In genomic region chr6:120999087-120999486, GRCm38 (mm10) we compare ENCODE assay signal across 20 mouse cellular contexts.
A peak's percentile ranks its signal among the peaks of the same experiment; 100 is the strongest.
DNase-seq lines count a peak whose midpoint lies in the region; ATAC-seq and TF ChIP-seq lines count a peak whose summit lies in the region.
"Had no signal": no experiment of that assay in that cellular context is flagged by ENCODE, and none has a peak within 500 bp of the region (broad histone marks: within the 10 kb centered on the region; RNA-seq: fewer than 3 reads in every experiment).

No protein-coding gene starts in this region.

- peak overlapping the region; percentile 74 for H3K27ac ChIP-seq in heart, adult 2 months
- 0 out of 2 replicates have a peak overlapping the region, but pooled peaks have one; percentile 0 for H3K27ac ChIP-seq in lung, embryonic 15.5 days
- peak overlapping the region; percentile 22; the same call in 1 of the 2 replicates for H3K27ac ChIP-seq in embryonic facial prominence, embryonic 13.5 days
- 0 out of 2 replicates have a peak overlapping the region, but pooled peaks have one; percentile 20 for H3K27ac ChIP-seq in limb, embryonic 14.5 days (replicated peaks; ENCODE audit: low read depth, low read length)
- H3K27ac ChIP-seq: hindbrain, postnatal 0 days; midbrain, embryonic 15.5 days; neural tube, embryonic 12.5 days had no signal

- no peak overlapping the region for H3K4me3 ChIP-seq in heart, adult 2 months
- H3K4me3 ChIP-seq in lung, embryonic 15.5 days: no peak overlapping the region
- H3K4me3 ChIP-seq in embryonic facial prominence, embryonic 13.5 days: no peak overlapping the region
- no peak overlapping the region for H3K4me3 ChIP-seq in limb, embryonic 14.5 days (replicated peaks; ENCODE audit: low read length)
- H3K4me3 ChIP-seq: heart, embryonic 13.5 days; midbrain, embryonic 15.5 days; neural tube, embryonic 12.5 days had no signal

- no peaks in the 10 kb centered on the region for H3K9me3 ChIP-seq in lung, embryonic 15.5 days
- no peaks in the 10 kb centered on the region for H3K9me3 ChIP-seq in embryonic facial prominence, embryonic 13.5 days
- H3K9me3 ChIP-seq in limb, embryonic 14.5 days (ENCODE audit: control insufficient read depth, low read length): no peaks in the 10 kb centered on the region
- H3K9me3 ChIP-seq: heart, embryonic 13.5 days; midbrain, embryonic 15.5 days; neural tube, embryonic 12.5 days had no signal

- no peaks in the 10 kb centered on the region for H3K36me3 ChIP-seq in heart, adult 2 months (ENCODE audit: control insufficient read depth, insufficient read depth, low read length)
- H3K36me3 ChIP-seq in lung, embryonic 15.5 days: peaks cover 17% of the 10 kb centered on the region
- H3K36me3 ChIP-seq in embryonic facial prominence, embryonic 13.5 days: peaks cover 24% of the 10 kb centered on the region
- H3K36me3 ChIP-seq in limb, embryonic 14.5 days (ENCODE audit: control insufficient read depth, insufficient read depth, low read length): peaks cover 16% of the 10 kb centered on the region

- WGBS in heart, adult 2 months: 42% methylated on average over 5 of the region's 5 CpGs
- whole genome bisulfite sequencing in lung, embryonic 15.5 days: 63% methylated on average over 5 of the region's 5 CpGs
- 46% methylated on average over 5 of the region's 5 CpGs for WGBS in embryonic facial prominence, embryonic 13.5 days
- 69% methylated on average over 5 of the region's 5 CpGs for WGBS in limb, embryonic 14.5 days

- H3K79me2 ChIP-seq in heart, adult 2 months (replicated peaks; ENCODE audit: control insufficient read depth, insufficient read depth, low read length): no peaks in the 10 kb centered on the region

- H3K4me2 ChIP-seq in lung, embryonic 15.5 days: no peak overlapping the region
- no peak overlapping the region for H3K4me2 ChIP-seq in embryonic facial prominence, embryonic 13.5 days
- no peak overlapping the region for H3K4me2 ChIP-seq in limb, embryonic 14.5 days (replicated peaks; ENCODE audit: low read depth, low read length, severe bottlenecking)
- H3K4me2 ChIP-seq: heart, embryonic 13.5 days; midbrain, embryonic 15.5 days; neural tube, embryonic 12.5 days had no signal

- H3K4me1 ChIP-seq in heart, adult 2 months (ENCODE audit: control insufficient read depth, insufficient read depth, low read length): peaks cover 4% of the 10 kb centered on the region; the same call in 1 of the 2 replicates
- 0 out of 2 replicates have a peak, but pooled peaks cover 6% of the 10 kb centered on the region for H3K4me1 ChIP-seq in lung, embryonic 15.5 days
- peaks cover 13% of the 10 kb centered on the region for H3K4me1 ChIP-seq in embryonic facial prominence, embryonic 13.5 days
- peaks cover 7% of the 10 kb centered on the region; the same call in 1 of the 2 replicates for H3K4me1 ChIP-seq in limb, embryonic 14.5 days (ENCODE audit: control insufficient read depth, insufficient read depth, low read length)
- H3K4me1 ChIP-seq: midbrain, embryonic 15.5 days; neural tube, embryonic 12.5 days had no signal

- no peaks in the 10 kb centered on the region for H3K27me3 ChIP-seq in heart, adult 2 months (ENCODE audit: control insufficient read depth, insufficient read depth, low read length)
- H3K27me3 ChIP-seq in lung, embryonic 15.5 days: no peaks in the 10 kb centered on the region
- no peaks in the 10 kb centered on the region for H3K27me3 ChIP-seq in embryonic facial prominence, embryonic 13.5 days
- no peaks in the 10 kb centered on the region for H3K27me3 ChIP-seq in limb, embryonic 14.5 days (ENCODE audit: control insufficient read depth, insufficient read depth, low read length)
- H3K27me3 ChIP-seq: heart, embryonic 13.5 days; midbrain, embryonic 15.5 days; neural tube, embryonic 12.5 days had no signal

- no peak for TF ChIP-seq POLR2A in heart, adult 2 months (IDR thresholded peaks at IDR 0.05; ENCODE audit: insufficient read depth, low read depth, low read length)
- no peak for TF ChIP-seq POLR2A in limb, embryonic 14.5 days (IDR thresholded peaks at IDR 0.05; ENCODE audit: borderline replicate concordance, extremely low read depth, insufficient read depth, insufficient read length)

- H3K9ac ChIP-seq in heart, adult 2 months (ENCODE audit: low read depth, low read length): no peak overlapping the region
- H3K9ac ChIP-seq in lung, embryonic 15.5 days: no peak overlapping the region
- no peak overlapping the region for H3K9ac ChIP-seq in embryonic facial prominence, embryonic 13.5 days
- H3K9ac ChIP-seq in limb, embryonic 14.5 days (ENCODE audit: low read depth, low read length, severe bottlenecking): no peak overlapping the region
- H3K9ac ChIP-seq: forebrain, postnatal 0 days; midbrain, embryonic 15.5 days; neural tube, embryonic 12.5 days had no signal

- TF ChIP-seq CTCF in heart, adult 2 months (IDR thresholded peaks at IDR 0.05): no peak

- no peak for DNase-seq in heart, adult 2 months
- no peak for DNase-seq in heart, postnatal 10 days
- no peak for DNase-seq in lung, postnatal 4 days
- no peak for DNase-seq in limb, embryonic 14.5 days (ENCODE audit: low spot score)
- DNase-seq in urinary bladder, postnatal 25 days (ENCODE audit: low spot score): no peak
- DNase-seq: adrenal gland, postnatal 25 days; cerebellum, postnatal 14 days; forebrain, postnatal 0 days; kidney, adult 9 months; kidney, postnatal 25 days; right cerebral cortex, postnatal 14 days; spleen, adult 18-20 months had no signal

- no peak for ATAC-seq in lung, embryonic 15.5 days (ENCODE audit: borderline replicate concordance, extremely low read depth, low FRiP score, low TSS enrichment)
- no peak for ATAC-seq in embryonic facial prominence, embryonic 13.5 days (ENCODE audit: insufficient number of reproducible peaks, insufficient read depth, low FRiP score, low TSS enrichment, low read depth)
- no peak for ATAC-seq in limb, embryonic 14.5 days (ENCODE audit: low FRiP score, low read depth)
- ATAC-seq: activated CD4-positive, CD25-positive, alpha-beta regulatory T cell, adult 4 months; forebrain, postnatal 0 days; hindbrain, postnatal 0 days; intestine, embryonic 16.5 days; midbrain, embryonic 15.5 days had no signal

- intact Hi-C loops in heart, adult 2 months (cut with DNase I): no loop called here
- intact Hi-C loops in heart, postnatal 10 days (cut with DNase I): no loop called here

- no peak for TF ChIP-seq EP300 in heart, adult 2 months (IDR thresholded peaks at IDR 0.05; ENCODE audit: insufficient read depth, low read depth, low read length)

Comparison
In these comparisons a context has a peak if more than half of its experiments do, and no peak if none do; other contexts are left out.
1. H3K27ac ChIP-seq: peak in every context shown above with its lines; median percentile 74 in heart, adult 2 months; 22 in embryonic facial prominence, embryonic 13.5 days; 20 in limb, embryonic 14.5 days; 0 in lung, embryonic 15.5 days.